Mouse (Mus musculus) kidney, adult 11 months (tissue): ENCODE data around the gene Zdhhc4.
A peak's percentile ranks its signal among the peaks of the same experiment; 100 is the strongest.

Experiments
- DNase-seq: peaks from one replicate; pipeline ENCODE4 v3.0.0; 2022

Zdhhc4 gene

DNA sequence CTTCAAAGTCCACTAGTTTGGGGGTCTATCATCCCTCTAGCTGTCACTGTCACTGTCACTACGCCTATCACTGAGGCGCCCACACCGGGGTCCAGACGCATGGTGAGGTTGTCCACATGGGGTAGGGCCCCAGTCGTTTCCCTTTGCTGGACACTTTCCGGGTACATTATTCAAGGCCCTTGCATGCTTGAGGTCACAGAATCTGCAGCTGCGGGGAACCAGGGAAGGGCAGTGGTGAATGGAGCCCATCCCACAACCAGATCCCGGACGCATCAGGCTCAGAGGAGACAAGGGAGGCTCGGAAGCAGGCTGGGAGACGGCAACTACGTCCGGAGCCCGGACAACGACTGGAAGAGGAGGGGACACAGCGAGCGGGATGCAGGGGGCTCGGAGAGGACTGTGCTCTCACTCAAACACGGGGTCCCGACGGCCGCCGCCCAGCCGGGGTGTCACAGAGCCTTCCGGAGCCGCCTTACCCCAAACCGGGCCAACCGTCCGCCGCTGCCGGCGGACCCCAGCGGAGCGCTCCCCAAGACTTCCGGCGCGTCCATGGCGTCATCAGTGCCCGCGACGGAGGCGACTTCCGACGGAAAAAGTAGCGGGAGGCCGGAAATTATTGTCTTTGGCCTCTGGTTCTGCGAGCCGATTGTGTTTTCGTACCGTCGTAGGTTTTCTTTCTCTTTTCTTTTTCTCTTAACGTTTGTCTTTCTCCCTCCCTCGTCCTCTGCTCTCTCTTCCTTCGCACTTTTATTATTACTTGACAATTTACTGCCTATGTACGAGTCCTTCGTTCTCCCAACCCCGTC lies at the start of gene Zdhhc4:
Gene Zdhhc4 (minus strand): TSS at position 567 of the 806 bp plus-strand sequence.
- DNase-seq, result peak; percentile 75

GRCm38 (mm10) chr5:143376156-143376555 lies 47.1 kb upstream of the Zdhhc4 start:
- DNase-seq, result no peak

GRCm38 (mm10) chr5:143375242-143375641 lies 46.2 kb upstream of the Zdhhc4 start:
- peak; percentile 37 for DNase-seq

DNA sequence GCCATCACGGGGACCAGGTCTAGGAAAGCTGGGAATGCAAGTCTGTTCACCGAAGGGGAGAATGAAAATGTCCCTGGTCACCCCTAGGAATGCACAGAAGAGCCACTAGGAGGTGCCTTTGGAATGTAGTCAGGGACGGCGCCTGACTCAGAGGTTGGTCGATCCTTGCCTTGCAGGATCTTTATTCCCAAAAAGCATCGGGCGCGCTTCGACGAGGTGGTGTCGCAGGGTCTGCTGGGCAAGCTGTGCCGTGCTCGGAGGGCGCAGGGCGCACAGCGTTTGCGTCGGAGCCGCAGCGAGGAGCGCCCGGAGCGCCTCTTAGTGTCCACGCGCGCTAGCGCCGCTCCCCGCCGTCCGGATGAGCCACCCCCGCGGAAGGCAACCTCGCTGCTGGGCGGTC lies 43.8 kb upstream of the Zdhhc4 start:
- DNase-seq, result no peak

DNA sequence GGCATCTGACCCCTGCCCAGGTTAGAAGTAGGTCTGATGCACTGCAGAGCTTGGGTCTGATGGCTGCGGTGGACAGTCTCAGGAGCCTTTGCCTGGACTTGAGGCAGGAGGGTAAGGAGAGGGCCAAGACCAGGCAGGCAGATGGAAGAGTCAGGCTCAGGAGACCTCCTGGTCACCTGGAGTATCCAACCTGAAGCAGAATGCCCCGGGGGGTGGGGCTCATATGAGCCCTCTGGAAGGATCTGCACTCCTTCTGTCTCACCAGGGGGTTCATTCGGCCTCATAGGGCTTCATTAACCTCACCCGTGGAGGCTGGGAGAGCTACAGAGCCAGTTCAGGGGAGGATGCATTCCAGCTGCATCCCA lies 42.1 kb upstream of the Zdhhc4 start:
- no peak for DNase-seq

DNA sequence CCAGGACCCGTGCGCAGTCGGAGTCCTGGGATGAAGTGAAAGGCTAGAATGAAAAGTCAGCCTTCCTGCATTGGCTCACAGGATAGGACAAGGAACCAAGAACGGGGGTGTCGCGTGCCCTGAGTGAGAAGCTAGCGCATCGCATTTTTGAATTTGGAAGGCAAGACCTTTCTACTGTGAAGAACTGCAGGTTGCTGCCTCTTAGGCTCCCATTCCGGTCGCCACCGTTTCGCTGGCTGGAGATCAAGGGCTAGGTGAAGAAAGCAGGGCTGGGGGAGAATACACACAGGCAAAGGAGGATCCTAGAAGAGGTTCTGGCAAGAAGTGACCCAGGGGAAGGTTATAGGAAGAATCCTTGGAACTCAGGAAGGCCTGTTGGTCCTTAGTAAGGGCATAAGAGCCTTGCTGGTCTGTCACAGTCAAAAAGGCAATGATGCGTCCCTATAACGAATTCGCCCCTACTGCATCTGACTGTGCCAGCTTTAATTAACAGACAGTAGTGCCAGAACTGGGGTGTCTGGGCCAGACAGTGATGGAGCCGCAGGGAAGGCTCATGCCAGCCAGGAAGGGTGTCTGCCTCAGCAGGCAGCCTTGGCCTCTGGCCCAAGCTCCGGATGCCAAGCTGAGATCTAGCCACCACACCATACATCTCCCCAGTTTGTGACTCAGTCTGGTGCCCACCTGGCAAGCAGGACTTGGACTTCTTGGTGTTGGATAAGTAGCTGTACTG lies 41.5 kb upstream of the Zdhhc4 start:
- DNase-seq, result no peak

GRCm38 (mm10) chr5:143369611-143370255 lies 40.7 kb upstream of the Zdhhc4 start:
- DNase-seq, result no peak

GRCm38 (mm10) chr5:143367931-143368330 lies 38.9 kb upstream of the Zdhhc4 start:
- DNase-seq, result no peak

- DNase-seq, result no peak
Measured at GRCm38 (mm10) chr5:143363678-143364615, 34.9 kb upstream of the Zdhhc4 start.

- no peak for DNase-seq
Measured at GRCm38 (mm10) chr5:143361428-143361827, 32.4 kb upstream of the Zdhhc4 start.

DNA sequence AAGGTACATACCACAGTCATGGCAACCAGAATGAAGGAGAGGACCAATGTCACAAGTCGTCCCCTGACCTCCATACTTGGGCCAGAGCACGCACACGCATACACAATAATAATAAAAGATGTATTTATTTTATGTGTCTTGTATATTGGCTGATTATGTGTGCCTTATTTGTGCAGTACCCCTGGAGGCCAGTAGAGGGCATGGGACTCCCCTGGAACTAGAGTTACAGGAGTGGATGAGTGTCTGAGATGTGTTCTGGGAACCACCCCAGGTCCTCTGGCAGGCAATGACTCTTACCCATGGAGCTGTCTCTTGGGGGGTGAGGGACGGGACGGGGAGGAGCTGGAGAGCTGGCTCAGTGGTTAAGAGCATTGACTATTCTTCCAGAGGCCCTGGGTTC lies 30.9 kb upstream of the Zdhhc4 start:
- no peak for DNase-seq

- DNase-seq, result no peak
Measured at GRCm38 (mm10) chr5:143359263-143359662, 30.2 kb upstream of the Zdhhc4 start.

DNA sequence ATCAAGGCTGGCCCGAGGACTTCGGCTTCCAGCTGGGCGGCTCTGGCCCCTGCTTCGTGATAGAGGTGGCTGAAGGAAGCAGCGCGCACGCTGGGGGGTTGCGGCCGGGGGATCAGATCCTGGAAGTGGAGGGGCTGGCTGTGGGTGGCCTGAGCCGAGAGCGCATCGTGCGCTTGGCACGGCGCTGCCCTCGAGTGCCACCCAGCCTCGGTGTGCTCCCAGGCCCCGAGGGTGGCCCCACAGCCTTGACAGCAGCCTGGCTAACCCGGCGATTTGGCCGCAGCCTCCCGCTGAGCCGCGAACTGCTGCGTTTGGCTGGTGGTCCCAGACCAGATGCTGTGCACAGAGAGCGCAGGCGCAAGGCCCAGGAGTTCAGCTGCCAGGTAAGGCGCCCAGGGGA lies 28.5 kb upstream of the Zdhhc4 start:
- DNase-seq, result no peak

GRCm38 (mm10) chr5:143356686-143357388 lies 27.8 kb upstream of the Zdhhc4 start, which contains the start of gene Grid2ip:
Grid2ip (plus strand) TSS chr5:143357338.
- no peak for DNase-seq

DNA sequence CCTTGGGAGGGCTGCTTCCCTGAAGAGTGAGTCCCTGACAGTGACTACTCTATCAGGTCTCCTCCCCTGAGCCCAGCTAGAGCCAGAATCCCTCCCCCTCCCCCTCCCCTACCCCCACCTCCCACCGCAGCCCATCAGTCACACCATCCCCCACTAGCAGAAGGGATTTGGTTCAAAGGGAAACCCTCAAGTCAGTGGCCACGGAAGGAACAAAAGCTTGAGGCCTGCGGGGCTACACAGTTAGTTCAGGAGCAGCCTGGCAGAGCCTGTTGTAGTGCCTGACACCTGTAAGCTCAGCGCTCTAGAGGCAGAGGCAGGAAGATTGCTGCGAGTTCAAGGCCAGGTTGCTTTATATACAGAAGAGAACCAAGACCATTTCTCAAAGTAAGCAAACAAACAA lies 27.0 kb upstream of the Zdhhc4 start:
- DNase-seq, result no peak

GRCm38 (mm10) chr5:143346367-143346766 lies 17.3 kb upstream of the Zdhhc4 start:
- peak; percentile 66 for DNase-seq

DNA sequence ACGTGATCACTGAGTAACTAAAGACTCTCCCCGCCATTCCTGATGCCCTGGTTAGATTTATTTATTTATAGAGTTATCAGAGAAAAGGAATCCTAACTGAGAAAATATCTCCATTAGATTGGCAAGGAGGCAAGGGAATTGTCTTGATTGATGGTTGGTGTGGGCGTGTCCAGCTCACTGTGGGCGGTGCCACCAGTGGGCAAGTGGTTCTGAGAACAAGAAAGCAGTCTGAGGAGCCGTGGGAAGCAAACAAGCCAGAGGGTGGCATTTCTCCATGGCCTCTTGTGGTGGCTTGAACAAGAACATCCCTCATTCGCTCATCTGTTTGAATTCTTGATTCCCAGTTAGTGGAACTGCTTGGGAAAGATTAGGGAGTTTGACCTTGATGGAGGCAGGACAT lies 10.5 kb upstream of the Zdhhc4 start:
- no peak for DNase-seq

DNA sequence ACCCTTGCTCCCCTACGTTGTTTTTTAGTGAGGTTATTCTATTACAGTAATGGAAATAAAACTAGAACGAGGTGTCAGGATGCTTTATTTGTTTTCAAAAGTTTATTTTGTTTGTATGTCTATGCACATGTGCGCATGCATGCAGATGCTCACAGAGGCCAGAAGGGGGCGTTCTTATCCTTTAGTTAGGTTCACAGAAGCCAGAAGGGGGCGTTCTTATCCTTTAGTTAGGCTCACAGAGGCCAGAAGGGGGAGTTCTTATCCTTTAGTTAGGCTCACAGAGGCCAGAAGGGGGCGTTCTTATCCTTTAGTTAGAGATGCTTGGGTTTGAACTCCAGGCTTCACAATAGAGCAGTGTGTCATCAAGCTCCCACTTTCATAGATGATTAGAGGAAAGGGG lies 7.5 kb upstream of the Zdhhc4 start:
- DNase-seq, result no peak

DNA sequence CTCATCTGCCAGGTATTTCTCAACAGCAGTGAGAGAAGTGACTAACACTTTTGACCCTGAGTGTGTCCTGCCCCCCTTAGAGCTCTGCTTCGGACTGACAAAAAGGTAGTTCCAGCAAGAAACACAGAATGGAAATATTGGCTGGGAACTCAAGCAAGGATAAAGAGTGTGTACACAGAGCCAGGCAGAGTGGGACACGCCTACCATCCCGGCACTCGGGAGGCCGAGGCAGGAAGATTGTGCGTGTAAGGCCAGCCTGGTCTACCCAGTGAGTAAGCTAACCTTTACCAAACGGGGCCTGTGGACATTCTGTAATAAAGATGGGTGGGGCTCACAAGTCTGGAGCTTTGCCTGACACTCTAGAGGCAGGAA lies 6.0 kb upstream of the Zdhhc4 start:
- no peak for DNase-seq

DNA sequence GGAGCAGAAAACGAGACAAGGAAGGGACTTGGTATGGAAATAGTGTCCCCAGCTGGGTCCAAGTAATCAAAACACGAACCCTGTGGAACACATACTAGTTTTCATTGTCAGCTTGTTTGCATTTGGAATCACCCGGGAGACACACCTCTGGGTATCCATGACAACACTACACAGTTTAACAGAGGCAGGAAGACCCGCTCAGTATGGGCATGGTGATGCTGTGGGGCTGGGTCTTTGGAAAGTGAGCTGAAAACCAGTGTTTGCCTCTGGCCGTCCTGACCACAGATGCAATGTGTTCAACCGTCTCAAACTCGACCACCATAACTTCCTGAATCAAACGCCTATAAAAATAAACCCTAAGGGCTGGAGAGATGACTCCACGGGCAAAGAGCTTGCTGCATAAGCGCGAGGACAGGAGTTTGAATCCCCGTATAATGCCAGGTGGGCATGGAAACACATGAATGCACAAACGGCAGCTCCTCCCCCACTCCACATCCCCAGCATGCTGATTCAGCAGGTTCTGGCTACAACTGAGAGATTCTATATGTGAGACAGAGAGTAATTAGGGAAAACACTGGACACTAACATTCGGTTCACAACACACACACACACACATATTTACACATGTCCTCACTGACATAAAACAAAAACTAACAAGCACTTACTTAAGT lies 5.5 kb upstream of the Zdhhc4 start:
- DNase-seq, result no peak

GRCm38 (mm10) chr5:143333872-143334271 lies 4.8 kb upstream of the Zdhhc4 start:
- peak; percentile 45 for DNase-seq

- peak; percentile 60 for DNase-seq
Measured at GRCm38 (mm10) chr5:143317288-143317610, 11.8 kb downstream of the Zdhhc4 start.
